Mouse (Mus musculus) layer of hippocampus, adult 18-20 months (tissue): ENCODE data around the gene Hba-a1. TPM values are rescaled to one million over a fixed set of nuclear protein-coding genes. Genes with fewer than 3 reads are reported as not detected.

ENCODE experiments used
- total RNA-seq, 2 experiments: library from RNA; stranded (reverse); gene quantifications; 2 replicates each; pipeline ENCODE4 v1.2.3; 2021

Hba-a1 gene
- total RNA-seq, 2 experiments from 2014 or later = 298 to 318 TPM

Other genes starting within 250 kb of the Hba-a1 start
- gene Il9r, start 83.2 kb upstream of the Hba-a1 start, total RNA-seq = not detected
- gene Snrnp25, start 78.1 kb upstream of the Hba-a1 start, total RNA-seq = 10 to 100 TPM; 25.0 to 28.1 TPM
- 10 to 100 TPM; 10.3 to 14.5 TPM for gene Rhbdf1, start 61.2 kb upstream of the Hba-a1 start, total RNA-seq
- gene Mpg, start 57.0 kb upstream of the Hba-a1 start, total RNA-seq = 10 to 100 TPM; 16.2 to 16.3 TPM
- 10 to 100 TPM; 48.6 to 49.0 TPM for gene Nprl3, start 15.8 kb upstream of the Hba-a1 start, total RNA-seq
- not detected for gene Hba-x, start 7.1 kb upstream of the Hba-a1 start, total RNA-seq
- gene Hbq1b, start 3.5 kb downstream of the Hba-a1 start, total RNA-seq = 1 to 10 TPM in 1 of 2 experiments, not detected in 1; 1.6 TPM
- 100 to 1,000 TPM; 253 to 257 TPM for gene Hba-a2, start 13.0 kb downstream of the Hba-a1 start, total RNA-seq
- gene Hbq1a, start 16.6 kb downstream of the Hba-a1 start, total RNA-seq = 1 to 10 TPM in 1 of 2 experiments, under 1 TPM in 1; 0.97 to 1.3 TPM
- 10 to 100 TPM; 10.0 to 12.0 TPM for gene Sh3pxd2b, start 64.3 kb downstream of the Hba-a1 start, total RNA-seq
- gene Ubtd2, start 171.9 kb downstream of the Hba-a1 start, total RNA-seq = 10 to 100 TPM; 27.4 to 31.3 TPM
- gene Efcab9, start 248.6 kb downstream of the Hba-a1 start, total RNA-seq = 1 to 10 TPM; 2.6 to 2.9 TPM
- gene Stk10, start 249.8 kb downstream of the Hba-a1 start, total RNA-seq = 1 to 10 TPM; 7.6 to 8.0 TPM